Mouse (Mus musculus) erythroblast, adult 5-6 weeks (primary cell): ENCODE measurements around the gene Slc23a2. TPM values are rescaled to one million over a fixed set of nuclear protein-coding genes. Genes with fewer than 3 reads are reported as not detected.

Experiments used
- ATAC-seq: replicated peaks from 2 replicates; pipeline ENCODE4 v1.8.0; 2016; ENCODE audit warnings: moderate number of reproducible peaks, mild to moderate bottlenecking, moderate TSS enrichment, inconsistent platforms; ENCODE audit not compliant: poor library complexity, low FRiP score, severe bottlenecking
- total RNA-seq, 2 experiments: library from RNA; stranded (forward) in 1 of 2; stranded (reverse) in 1 of 2; fragments of 150-400 nt in 1 of 2; fragments of 200-764, 138-1000 nt in 1 of 2; gene quantifications; 2 replicates each; pipeline versions ENCODE4 v1.2.3 to v1.2.4; 2015 to 2017; ENCODE audit warnings: low replicate concordance in 2 of 2

Slc23a2 gene
- total RNA-seq, 2 experiments from 2014 or later = 5.7 to 7.5 TPM

- ATAC-seq = no peak
Measured at GRCm38 (mm10) chr2:132103265-132103664, 41.6 kb downstream of the Slc23a2 start.

GRCm38 (mm10) chr2:132102505-132103130, 42.3 kb downstream of the Slc23a2 start:
- ATAC-seq = no peak

- no peak for ATAC-seq
Measured at GRCm38 (mm10) chr2:132098942-132099672, 45.8 kb downstream of the Slc23a2 start.

GRCm38 (mm10) chr2:132098365-132098764, 46.5 kb downstream of the Slc23a2 start:
- ATAC-seq = no peak

GRCm38 (mm10) chr2:132096582-132096981, 48.3 kb downstream of the Slc23a2 start:
- no peak for ATAC-seq

- ATAC-seq = no peak
Measured at GRCm38 (mm10) chr2:132095821-132096220, 49.1 kb downstream of the Slc23a2 start.

- ATAC-seq = peak; percentile 47; the same call in 1 of the 2 replicates
Measured at GRCm38 (mm10) chr2:132094441-132095230, 50.3 kb downstream of the Slc23a2 start.

- ATAC-seq = no peak
Measured at GRCm38 (mm10) chr2:132093739-132094138, 51.2 kb downstream of the Slc23a2 start.

- no peak for ATAC-seq
Measured at GRCm38 (mm10) chr2:132093298-132093697, 51.6 kb downstream of the Slc23a2 start.

- no peak for ATAC-seq
Measured at GRCm38 (mm10) chr2:132092722-132093121, 52.2 kb downstream of the Slc23a2 start.

GRCm38 (mm10) chr2:132091749-132092148, 53.2 kb downstream of the Slc23a2 start:
- no peak for ATAC-seq

GRCm38 (mm10) chr2:132084813-132085212, 60.1 kb downstream of the Slc23a2 start:
- no peak for ATAC-seq

GRCm38 (mm10) chr2:132084396-132084795, 60.5 kb downstream of the Slc23a2 start:
- ATAC-seq = no peak

GRCm38 (mm10) chr2:132079139-132079538, 65.8 kb downstream of the Slc23a2 start:
- ATAC-seq = no peak

GRCm38 (mm10) chr2:132073052-132073451, 71.9 kb downstream of the Slc23a2 start:
- no peak for ATAC-seq

GRCm38 (mm10) chr2:132069985-132070735, 74.7 kb downstream of the Slc23a2 start:
- no peak for ATAC-seq

- ATAC-seq = no peak
Measured at GRCm38 (mm10) chr2:132064185-132064831, 80.6 kb downstream of the Slc23a2 start.

- ATAC-seq = no peak
Measured at GRCm38 (mm10) chr2:132063776-132064175, 81.1 kb downstream of the Slc23a2 start.

GRCm38 (mm10) chr2:132061884-132062283, 83.0 kb downstream of the Slc23a2 start:
- no peak for ATAC-seq
